ENCODE assay signal across 8 mouse cellular contexts in genomic region chr17:32035609-32036508, GRCm38 (mm10). TPM values are rescaled to one million over a fixed set of nuclear protein-coding genes. Genes with fewer than 3 reads are reported as not detected.
DNase-seq lines count a peak whose midpoint lies in the region; ATAC-seq and TF ChIP-seq lines count a peak whose summit lies in the region.

Gene Rrp1b (plus strand): TSS chr17:32036100.
Gene Hsf2bp (minus strand): TSS chr17:32036349.

- peak; percentile 91 for ATAC-seq in embryonic facial prominence, embryonic 15.5 days (ENCODE audit: insufficient number of reproducible peaks, low FRiP score, low TSS enrichment, low read depth)
- peak; percentile 87 for ATAC-seq in heart, embryonic 11.5 days (replicated peaks; ENCODE audit: insufficient number of reproducible peaks, low FRiP score, low TSS enrichment)
- ATAC-seq in kidney, embryonic 16.5 days (ENCODE audit: low FRiP score, low TSS enrichment): peak; percentile 94
- ATAC-seq in liver, embryonic 12.5 days: peak; percentile 82
- ATAC-seq in stomach, embryonic 14.5 days (ENCODE audit: insufficient number of reproducible peaks, insufficient read depth, low FRiP score, low read depth): peak; percentile 92

- peak within 1 kb of the TSS; percentile 90 for H3K4me2 ChIP-seq in embryonic facial prominence, embryonic 15.5 days (replicated peaks)
- peak within 1 kb of the TSS; percentile 94 for H3K4me2 ChIP-seq in heart, embryonic 11.5 days
- peak within 1 kb of the TSS; percentile 86 for H3K4me2 ChIP-seq in kidney, embryonic 16.5 days (replicated peaks; ENCODE audit: low read depth, low read length)
- H3K4me2 ChIP-seq in liver, embryonic 12.5 days: peak within 1 kb of the TSS; percentile 92
- H3K4me2 ChIP-seq in stomach, embryonic 14.5 days (replicated peaks; ENCODE audit: low read depth, low read length): peak within 1 kb of the TSS; percentile 85

- peaks cover 51% of the 10 kb centered on the region for H3K79me2 ChIP-seq in C2C12 (ENCODE audit: control insufficient read depth, insufficient read depth)

- H3K27me3 ChIP-seq in C2C12 (ENCODE audit: control insufficient read depth, insufficient read depth, insufficient read length): no peaks in the 10 kb centered on the region
- H3K27me3 ChIP-seq in embryonic facial prominence, embryonic 15.5 days: no peaks in the 10 kb centered on the region
- no peaks in the 10 kb centered on the region for H3K27me3 ChIP-seq in heart, embryonic 11.5 days (ENCODE audit: control insufficient read depth, insufficient read depth, low read length)
- H3K27me3 ChIP-seq in kidney, embryonic 16.5 days (ENCODE audit: insufficient read depth, low read length): no peaks in the 10 kb centered on the region
- H3K27me3 ChIP-seq in liver, embryonic 12.5 days (replicated peaks): no peaks in the 10 kb centered on the region
- H3K27me3 ChIP-seq in stomach, embryonic 14.5 days (ENCODE audit: control insufficient read depth, insufficient read depth, low read length): no peaks in the 10 kb centered on the region

- peak within 1 kb of the TSS; percentile 90 for H3ac ChIP-seq in C2C12 (ENCODE audit: control insufficient read depth, insufficient read length, low read depth)

- H3K79me3 ChIP-seq in C2C12 (ENCODE audit: low read depth): peaks cover 44% of the 10 kb centered on the region

- peak within 1 kb of the TSS; percentile 91 for H3K4me3 ChIP-seq in C2C12 (ENCODE audit: insufficient read depth, poor library complexity, severe bottlenecking)
- H3K4me3 ChIP-seq in bone marrow, adult 2 months (replicated peaks; ENCODE audit: control insufficient read depth, low read depth, low read length): peak within 1 kb of the TSS; percentile 84
- H3K4me3 ChIP-seq in embryonic facial prominence, embryonic 15.5 days (replicated peaks): peak within 1 kb of the TSS; percentile 81
- H3K4me3 ChIP-seq in heart, embryonic 11.5 days (ENCODE audit: low read depth, low read length): peak within 1 kb of the TSS; percentile 82
- H3K4me3 ChIP-seq in kidney, embryonic 16.5 days (ENCODE audit: low read length): peak within 1 kb of the TSS; percentile 93
- H3K4me3 ChIP-seq in liver, embryonic 12.5 days: peak within 1 kb of the TSS; percentile 87
- peak within 1 kb of the TSS; percentile 94 for H3K4me3 ChIP-seq in stomach, embryonic 14.5 days (ENCODE audit: low read depth, low read length)

- peak; percentile 78; the same call in 1 of the 2 replicates for TF ChIP-seq POLR2A in bone marrow, adult 2 months (IDR thresholded peaks at IDR 0.05; ENCODE audit: borderline replicate concordance, control insufficient read depth, low read depth, low read length)

- WGBS in bone marrow, adult 2 months: 6% methylated on average over 52 of the region's 52 CpGs
- 4% methylated on average over 52 of the region's 52 CpGs for WGBS in embryonic facial prominence, embryonic 15.5 days
- WGBS in heart, embryonic 11.5 days (ENCODE audit: insufficient replicate concordance): 5% methylated on average over 52 of the region's 52 CpGs
- WGBS in kidney, embryonic 16.5 days: 5% methylated on average over 52 of the region's 52 CpGs
- WGBS in liver, embryonic 12.5 days (ENCODE audit: insufficient replicate concordance): 5% methylated on average over 52 of the region's 52 CpGs
- 5% methylated on average over 52 of the region's 52 CpGs for WGBS in stomach, embryonic 14.5 days

- no peaks in the 10 kb centered on the region; the same call in 1 of the 2 replicates for H3K4me1 ChIP-seq in bone marrow, adult 2 months (ENCODE audit: control insufficient read depth, insufficient read depth, low read length)
- H3K4me1 ChIP-seq in embryonic facial prominence, embryonic 15.5 days: peaks cover 28% of the 10 kb centered on the region
- H3K4me1 ChIP-seq in heart, embryonic 11.5 days (ENCODE audit: control insufficient read depth, insufficient read depth, low read length): peaks cover 11% of the 10 kb centered on the region
- peaks cover 19% of the 10 kb centered on the region for H3K4me1 ChIP-seq in kidney, embryonic 16.5 days (ENCODE audit: insufficient read depth, low read length)
- peaks cover 35% of the 10 kb centered on the region for H3K4me1 ChIP-seq in liver, embryonic 12.5 days
- H3K4me1 ChIP-seq in stomach, embryonic 14.5 days (ENCODE audit: control insufficient read depth, insufficient read depth, low read length): peaks cover 13% of the 10 kb centered on the region; the same call in 1 of the 2 replicates

- H3K9ac ChIP-seq in embryonic facial prominence, embryonic 15.5 days: peak within 1 kb of the TSS; percentile 89
- H3K9ac ChIP-seq in heart, embryonic 11.5 days (ENCODE audit: low read depth, low read length): peak within 1 kb of the TSS; percentile 87
- peak within 1 kb of the TSS; percentile 82 for H3K9ac ChIP-seq in kidney, embryonic 16.5 days (replicated peaks; ENCODE audit: low read length)
- H3K9ac ChIP-seq in liver, embryonic 12.5 days: peak within 1 kb of the TSS; percentile 75
- H3K9ac ChIP-seq in stomach, embryonic 14.5 days (replicated peaks; ENCODE audit: low read depth, low read length): peak within 1 kb of the TSS; percentile 58

- no peaks in the 10 kb centered on the region for H3K9me3 ChIP-seq in embryonic facial prominence, embryonic 15.5 days (replicated peaks)
- H3K9me3 ChIP-seq in heart, embryonic 11.5 days (replicated peaks; ENCODE audit: control insufficient read depth, low read length): no peaks in the 10 kb centered on the region
- no peaks in the 10 kb centered on the region for H3K9me3 ChIP-seq in kidney, embryonic 16.5 days (ENCODE audit: low read length)
- H3K9me3 ChIP-seq in liver, embryonic 12.5 days (replicated peaks): no peaks in the 10 kb centered on the region
- H3K9me3 ChIP-seq in stomach, embryonic 14.5 days (ENCODE audit: control insufficient read depth, low read depth, low read length): no peaks in the 10 kb centered on the region

- DNase-seq in natural killer cell, adult 2 months (ENCODE audit: low spot score in 2 of 2): peak; percentile 46 to 60

- H3K36me3 ChIP-seq in C2C12 (ENCODE audit: control insufficient read depth, insufficient read depth): peaks cover 24% of the 10 kb centered on the region
- H3K36me3 ChIP-seq in embryonic facial prominence, embryonic 15.5 days: 0 out of 2 replicates have a peak, but pooled peaks cover 6% of the 10 kb centered on the region
- no peaks in the 10 kb centered on the region for H3K36me3 ChIP-seq in heart, embryonic 11.5 days (ENCODE audit: control insufficient read depth, insufficient read depth, low read length)
- no peaks in the 10 kb centered on the region; the same call in 1 of the 2 replicates for H3K36me3 ChIP-seq in kidney, embryonic 16.5 days (ENCODE audit: insufficient read depth, low read length)
- H3K36me3 ChIP-seq in liver, embryonic 12.5 days: peaks cover 12% of the 10 kb centered on the region
- H3K36me3 ChIP-seq in stomach, embryonic 14.5 days (ENCODE audit: control insufficient read depth, insufficient read depth, low read length): no peaks in the 10 kb centered on the region

- H3K27ac ChIP-seq in bone marrow, adult 2 months (ENCODE audit: control insufficient read depth, insufficient read depth, low read depth, low read length, poor library complexity): peak within 1 kb of the TSS; percentile 44; the same call in 1 of the 2 replicates
- peak within 1 kb of the TSS; percentile 85 for H3K27ac ChIP-seq in embryonic facial prominence, embryonic 15.5 days (replicated peaks)
- H3K27ac ChIP-seq in heart, embryonic 11.5 days (ENCODE audit: low read depth, low read length): peak within 1 kb of the TSS; percentile 74
- H3K27ac ChIP-seq in kidney, embryonic 16.5 days (ENCODE audit: low read length): peak within 1 kb of the TSS; percentile 49
- peak within 1 kb of the TSS; percentile 76 for H3K27ac ChIP-seq in liver, embryonic 12.5 days
- H3K27ac ChIP-seq in stomach, embryonic 14.5 days (ENCODE audit: low read length): peak within 1 kb of the TSS; percentile 81

- TF ChIP-seq CTCF in C2C12 (IDR thresholded peaks at IDR 0.05; ENCODE audit: control insufficient read depth, insufficient read depth, insufficient read length): no peak
- no peak for TF ChIP-seq CTCF in bone marrow, adult 2 months (IDR thresholded peaks at IDR 0.05; ENCODE audit: control insufficient read depth, insufficient read depth, low read length)

TF ChIP-seq in C2C12, 6 proteins besides CTCF, POLR2A, EP300 and RAD21:
- TF ChIP-seq FOSL1 (IDR thresholded peaks at IDR 0.05; ENCODE audit: insufficient read depth, low read length, poor library complexity, severe bottlenecking) (no peak), MAX (IDR thresholded peaks at IDR 0.05) (peak; percentile 97)
TF ChIP-seq in C2C12: peak in this region for 1.

RNA-seq across cellular contexts. Expression of gene Rrp1b, which starts in this region (rescaled TPM):
- polyA plus RNA-seq in C2C12 (2012; fragmentation: generic; extraction: Trizol): 21.0 TPM
- polyA plus RNA-seq in bone marrow, adult 2 months (2011; ENCODE audit: insufficient read depth, insufficient read length, low replicate concordance, missing spikeins): 18.1 and 40.3 TPM in 2 replicates
- 56.1 and 57.9 TPM in 2 replicates for polyA plus RNA-seq in embryonic facial prominence, embryonic 15.5 days (2015; fragmentation: Nextera tagmentation; extraction: Ambion mirVana)
- polyA plus RNA-seq in heart, embryonic 11.5 days (2014; fragmentation: Nextera tagmentation; extraction: Ambion mirVana): 29.5 and 44.3 TPM in 2 replicates
- 51.4 and 71.6 TPM in 2 replicates for polyA plus RNA-seq in kidney, embryonic 16.5 days (2015; fragmentation: Nextera tagmentation; extraction: Ambion mirVana)
- polyA plus RNA-seq in liver, embryonic 12.5 days (2016; fragmentation: Nextera tagmentation; extraction: Ambion mirVana): 51.6 and 51.7 TPM in 2 replicates
- 55.1 and 60.8 TPM in 2 replicates for polyA plus RNA-seq in stomach, embryonic 14.5 days (2014; fragmentation: Nextera tagmentation; extraction: Ambion mirVana)

RNA-seq across cellular contexts. Expression of gene Hsf2bp, which starts in this region (rescaled TPM):
- polyA plus RNA-seq in C2C12 (2012; fragmentation: generic; extraction: Trizol): 1.1 TPM
- 0.66 and 6.8 TPM in 2 replicates for polyA plus RNA-seq in bone marrow, adult 2 months (2011; ENCODE audit: insufficient read depth, insufficient read length, low replicate concordance, missing spikeins)
- 1.1 and 1.5 TPM in 2 replicates for polyA plus RNA-seq in embryonic facial prominence, embryonic 15.5 days (2015; fragmentation: Nextera tagmentation; extraction: Ambion mirVana)
- 0.35 and 0.44 TPM in 2 replicates for polyA plus RNA-seq in heart, embryonic 11.5 days (2014; fragmentation: Nextera tagmentation; extraction: Ambion mirVana)
- polyA plus RNA-seq in kidney, embryonic 16.5 days (2015; fragmentation: Nextera tagmentation; extraction: Ambion mirVana): 0.95 and 0.99 TPM in 2 replicates
- 0.13 and 0.14 TPM in 2 replicates for polyA plus RNA-seq in liver, embryonic 12.5 days (2016; fragmentation: Nextera tagmentation; extraction: Ambion mirVana)
- 0.17 and 0.78 TPM in 2 replicates for polyA plus RNA-seq in stomach, embryonic 14.5 days (2014; fragmentation: Nextera tagmentation; extraction: Ambion mirVana)

Comparison
In these comparisons a context has a peak if more than half of its experiments do, and no peak if none do; other contexts are left out.
1. Peak in every context shown above with its lines: DNase-seq, ATAC-seq, H3K4me3 ChIP-seq and H3K27ac ChIP-seq.